Mouse (Mus musculus): Measurements from ENCODE around the gene Hyou1.

DNA sequence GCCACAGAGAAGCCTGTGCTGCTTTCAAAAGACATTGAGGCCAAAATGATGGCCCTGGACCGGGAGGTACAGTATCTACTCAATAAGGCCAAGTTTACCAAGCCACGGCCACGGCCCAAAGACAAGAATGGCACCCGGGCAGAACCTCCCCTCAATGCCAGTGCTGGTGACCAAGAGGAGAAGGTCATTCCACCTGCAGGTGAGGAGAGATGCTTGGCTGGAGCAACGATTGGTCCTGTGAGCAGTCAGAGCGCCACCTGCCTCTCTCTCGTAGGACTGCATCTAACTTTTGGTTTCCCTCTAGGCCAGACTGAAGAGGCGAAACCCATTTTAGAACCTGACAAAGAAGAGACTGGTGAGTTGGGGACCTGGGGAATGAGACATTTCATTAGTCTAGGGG lies 10.0 kb downstream of the Hyou1 start:
- TF ChIP-seq CTCF (IDR thresholded peaks at IDR 0.05; ENCODE audit: borderline replicate concordance, extremely low read depth, insufficient read depth, insufficient read length) (peak; percentile 82), POLR2A (IDR thresholded peaks at IDR 0.05; ENCODE audit: borderline replicate concordance, extremely low read depth, insufficient read depth, insufficient read length, poor library complexity, severe bottlenecking) (no peak)

Data from brain, embryonic 14.5 days (tissue).